Mouse (Mus musculus) CH12.LX (cell line): ENCODE measurements at regions not wholly inside any gene's neighbourhood (a gene's known extent, or its start where the extent isn't known, plus 50 kb on each side); places are given as distances from the start of the nearest gene placed in this dataset.

Experiments
- BHLHE40 ChIP-seq: IDR thresholded peaks from 2 replicates; pipeline ENCODE4 v1.6.1; 2011; ENCODE audit warnings: mild to moderate bottlenecking, low read depth, low read length, improper control_type of control experiment
- CTCF ChIP-seq, 2 experiments: IDR thresholded peaks in 1 of 2; conservative IDR thresholded peaks in 1 of 2; 2 replicates each; pipeline ENCODE4 v1.5.1; 2011 to 2012; ENCODE audit warnings: low read depth in 2 of 2, low read length in 2 of 2, improper control_type of control experiment in 1 of 2, inconsistent platforms in 1 of 2, mild to moderate bottlenecking in 1 of 2, moderate library complexity in 1 of 2
- POLR2A ChIP-seq: IDR thresholded peaks from 2 replicates; pipeline ENCODE4 v1.6.1; 2011; ENCODE audit warnings: low read depth, mild to moderate bottlenecking, improper control_type of control experiment, low read length
- TBP ChIP-seq: conservative IDR thresholded peaks from 2 replicates; pipeline ENCODE4 v1.6.1; 2011; ENCODE audit warnings: low read depth, low read length, improper control_type of control experiment

DNA sequence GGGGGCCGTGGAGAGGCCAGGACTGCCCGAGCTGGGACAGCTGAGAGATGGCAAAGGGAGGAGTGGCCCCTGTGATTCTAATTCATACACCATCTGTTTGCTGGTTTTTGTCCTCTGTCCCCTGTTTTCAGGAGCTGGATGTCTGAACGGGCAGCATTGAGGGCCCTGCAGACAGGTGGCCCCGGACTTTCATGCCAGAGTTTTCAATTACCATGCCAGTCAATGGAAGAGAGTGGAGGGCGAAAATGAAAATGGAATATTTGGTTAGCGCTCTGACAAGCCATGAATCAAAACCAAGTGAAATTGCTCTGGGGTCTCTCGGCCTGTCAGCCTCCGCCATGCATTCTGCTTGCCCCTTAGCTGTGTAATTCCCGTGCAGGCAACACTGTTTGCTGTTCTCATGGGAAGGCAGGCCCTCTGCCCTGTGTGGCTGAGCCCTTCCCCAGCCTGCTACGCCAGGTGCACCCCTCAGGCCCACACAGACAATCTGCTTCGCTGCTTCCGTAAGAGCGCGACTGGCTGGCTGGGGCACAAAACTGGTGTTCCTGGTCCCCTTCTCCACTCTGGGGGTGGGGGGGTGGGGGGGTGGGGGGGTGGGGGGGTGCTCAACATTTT is 127.9 kb upstream of the 9630041A04Rik start:
- TF ChIP-seq TBP (no peak), CTCF (conservative IDR thresholded peaks at IDR 0.05 in 1 of 2, IDR thresholded peaks at IDR 0.05 in 1 of 2; ENCODE audit: low read depth in 2 of 2, low read length in 2 of 2) (no peak), POLR2A (no peak), BHLHE40 (no peak)
